Mouse (Mus musculus): ENCODE data around the gene R3hdml.

DNA sequence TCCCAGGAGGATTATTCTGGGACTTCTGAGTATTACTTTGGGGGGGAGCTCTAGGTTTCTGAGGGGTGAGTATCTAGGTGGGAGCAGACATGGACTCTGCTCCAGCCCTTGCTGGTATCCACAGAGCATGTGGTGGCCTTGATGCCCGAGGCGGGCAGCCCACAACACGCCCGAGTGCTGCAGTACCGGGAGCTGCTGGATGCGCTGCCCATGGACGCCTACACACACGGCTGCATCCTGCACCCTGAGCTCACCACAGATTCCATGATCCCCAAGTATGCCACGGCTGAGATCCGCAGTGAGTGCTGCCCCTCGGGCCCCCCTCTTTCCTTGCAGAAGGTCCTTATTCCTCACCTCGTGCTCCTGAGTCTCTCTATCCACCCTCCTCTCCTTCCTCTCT, 44.7 kb upstream of the R3hdml start:
- TF ChIP-seq GATA1 (IDR thresholded peaks at IDR 0.05; ENCODE audit: low read length) (no peak), TAL1 (IDR thresholded peaks at IDR 0.05; ENCODE audit: low read length) (no peak)
